Mouse (Mus musculus) granulocyte monocyte progenitor cell, adult 5-6 weeks (primary cell): ENCODE data around the gene Chmp4b. TPM values are rescaled to one million over a fixed set of nuclear protein-coding genes. Genes with fewer than 3 reads are reported as not detected.

Experiments used
- ATAC-seq: replicated peaks from 2 replicates; pipeline ENCODE4 v1.8.0; 2016; ENCODE audit warnings: mild to moderate bottlenecking, moderate TSS enrichment, inconsistent platforms; ENCODE audit not compliant: poor library complexity, severe bottlenecking
- total RNA-seq, 2 experiments: library from RNA; stranded (forward) in 1 of 2; stranded (reverse) in 1 of 2; fragments of 200-712, 200-1000 nt in 1 of 2; fragments of >200 nt in 1 of 2; fragmentation: Nextera tagmentation in 1 of 2; gene quantifications; 2 replicates each; pipeline ENCODE4 v1.2.3; 2014 to 2017

Gene Chmp4b
- total RNA-seq, 2 experiments from 2014 or later: 120 to 129 TPM

DNA sequence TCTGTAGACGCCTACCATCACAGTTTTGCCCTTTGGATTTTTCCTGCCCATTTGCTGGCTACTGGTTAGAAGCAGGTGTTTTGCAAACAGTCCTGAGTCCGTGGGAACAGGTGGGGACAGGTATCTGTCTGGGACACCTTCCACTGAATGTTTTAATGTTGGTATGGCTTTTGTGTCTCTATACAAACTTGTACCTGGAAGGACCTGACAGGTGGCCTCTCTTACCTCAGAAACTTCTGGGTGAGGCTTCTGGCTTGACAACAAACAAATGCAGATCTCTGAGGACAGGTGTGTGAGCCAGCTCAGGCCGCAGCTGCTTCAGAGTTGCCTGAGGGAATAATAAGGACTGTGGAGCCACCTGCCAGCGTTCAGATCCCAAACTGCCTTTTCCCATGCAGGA is 12.4 kb upstream of the Chmp4b start:
- no peak for ATAC-seq

DNA sequence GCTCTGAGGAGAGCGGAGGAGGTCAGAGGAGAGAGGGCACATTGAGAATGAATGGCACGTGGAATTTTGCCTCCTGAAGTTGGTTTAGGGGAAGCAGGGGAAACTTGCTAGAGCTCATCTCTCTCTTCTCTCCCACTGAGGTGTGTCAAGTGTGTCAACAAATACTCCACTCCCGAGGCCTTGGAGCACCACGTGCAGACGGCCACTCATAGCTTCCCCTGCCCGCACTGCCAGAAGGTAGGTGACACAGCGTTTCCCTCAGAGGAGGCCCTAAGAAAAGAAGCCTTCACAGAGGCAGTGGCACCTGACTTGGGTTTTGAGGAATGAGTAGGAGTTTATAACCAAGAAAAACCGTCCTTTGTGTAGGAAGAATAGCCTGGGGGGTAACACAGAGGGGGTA is 10.3 kb upstream of the Chmp4b start:
- ATAC-seq: no peak

DNA sequence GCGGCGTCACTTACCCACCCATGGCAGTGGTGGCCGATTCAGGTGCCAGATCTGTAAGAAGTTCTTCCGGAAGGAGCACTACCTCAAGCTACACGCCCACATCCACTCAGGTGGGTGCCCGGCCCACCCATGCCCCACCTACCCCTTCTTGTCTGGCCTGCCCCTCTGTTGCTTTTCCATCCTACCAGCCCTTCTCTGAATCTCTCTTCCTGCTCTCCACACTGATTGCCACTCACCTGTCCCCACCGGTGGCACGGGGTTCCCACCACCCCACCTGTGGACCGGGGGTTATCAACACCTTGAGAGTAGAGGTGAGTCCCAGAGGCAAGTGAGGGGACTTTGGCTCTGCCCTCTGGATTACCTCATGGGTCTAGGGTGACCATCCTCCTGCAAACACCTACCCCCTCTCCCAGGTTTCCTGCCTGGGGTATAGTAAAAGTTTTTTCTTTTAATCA is 9.5 kb upstream of the Chmp4b start:
- no peak for ATAC-seq

DNA sequence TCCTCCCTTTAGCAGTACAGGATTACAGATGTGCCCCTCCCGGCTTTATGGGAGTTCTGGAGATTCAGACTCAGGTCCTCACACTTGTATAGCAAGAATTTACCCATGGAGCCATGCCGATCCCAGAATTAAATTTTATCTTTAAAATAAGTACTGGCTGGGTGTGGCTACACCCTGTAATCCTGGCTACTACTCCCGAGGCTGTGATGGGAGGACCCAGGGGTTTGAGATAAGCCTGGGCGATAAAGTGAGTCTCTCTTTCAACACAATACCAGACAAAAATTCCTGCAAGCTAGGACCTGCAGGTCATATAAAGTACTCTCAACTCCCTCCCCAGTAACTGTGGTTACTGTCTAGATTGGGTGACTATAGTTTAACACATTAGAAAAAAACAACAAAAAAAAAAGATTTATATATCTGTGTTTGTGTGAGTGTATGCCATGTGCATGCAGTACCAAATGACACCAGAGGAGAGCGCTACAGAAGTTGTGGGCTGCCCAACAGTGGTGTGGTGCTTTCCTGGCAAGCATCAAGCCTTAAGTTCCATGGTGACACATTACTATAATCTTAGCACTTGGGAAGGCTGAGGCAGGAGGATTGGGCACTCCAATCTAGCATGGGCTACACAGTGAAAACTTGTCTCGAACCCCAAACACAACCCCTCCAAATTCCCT is 8.7 kb upstream of the Chmp4b start:
- no peak for ATAC-seq

DNA sequence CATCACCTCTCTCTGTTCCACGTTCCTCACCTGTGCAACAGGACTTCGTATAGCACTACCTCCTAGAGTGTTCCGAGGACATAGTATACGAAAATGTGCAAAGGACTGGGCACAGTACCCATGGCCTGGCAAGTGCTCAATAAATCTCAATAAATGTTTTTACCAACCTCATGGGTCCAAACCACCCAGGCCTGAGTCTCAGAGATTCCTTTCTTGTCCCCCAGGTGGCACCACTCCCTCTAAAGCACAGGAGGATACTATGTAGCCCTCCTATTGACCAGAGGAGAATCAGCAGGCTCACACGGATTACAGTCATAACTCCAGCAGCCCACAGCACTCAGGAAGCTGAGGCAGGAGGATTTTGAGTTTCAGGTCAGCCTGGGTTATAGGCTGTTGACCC is 4.9 kb upstream of the Chmp4b start:
- peak; percentile 65 for ATAC-seq

DNA sequence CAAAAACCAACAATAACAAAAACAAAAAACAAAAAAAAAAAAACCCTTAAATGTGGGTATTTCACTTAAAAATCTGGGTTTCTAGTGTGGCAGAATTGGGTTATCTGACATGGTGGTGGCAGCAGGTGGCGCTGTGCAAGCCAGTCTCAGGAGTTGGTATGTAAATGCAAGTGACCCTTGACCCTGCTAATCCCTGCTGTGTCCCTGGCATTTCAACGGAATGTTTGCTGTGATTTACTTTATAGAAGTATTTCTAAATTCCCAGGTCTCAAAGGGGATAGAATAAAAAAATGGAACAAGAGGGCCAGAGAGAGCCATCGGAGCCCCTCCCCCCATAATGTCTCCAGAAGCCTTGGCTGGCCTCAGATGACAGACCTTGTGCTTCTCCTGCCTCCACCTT is 3.4 kb upstream of the Chmp4b start:
- 0 out of 2 replicates have a peak, but pooled peaks have one; percentile 34 for ATAC-seq

DNA sequence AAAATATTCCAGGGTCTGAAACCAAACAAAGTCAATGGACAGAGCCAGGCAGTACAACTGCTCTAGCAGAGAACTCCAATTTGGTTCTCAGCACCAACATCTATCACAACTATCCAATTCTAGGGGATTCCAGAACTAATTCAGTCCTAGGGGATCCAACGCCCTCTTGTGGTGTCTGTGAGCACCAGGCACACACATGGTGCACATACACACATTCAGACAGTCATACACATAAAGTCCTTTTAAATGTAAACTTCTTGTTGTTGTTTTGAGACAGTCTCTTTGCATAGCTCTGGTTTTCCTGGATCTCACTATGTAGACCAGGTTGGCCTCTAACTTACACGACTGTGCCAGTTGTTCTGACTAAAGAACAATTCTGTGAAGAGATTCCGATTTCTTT is 1.1 kb upstream of the Chmp4b start:
- ATAC-seq: no peak

DNA sequence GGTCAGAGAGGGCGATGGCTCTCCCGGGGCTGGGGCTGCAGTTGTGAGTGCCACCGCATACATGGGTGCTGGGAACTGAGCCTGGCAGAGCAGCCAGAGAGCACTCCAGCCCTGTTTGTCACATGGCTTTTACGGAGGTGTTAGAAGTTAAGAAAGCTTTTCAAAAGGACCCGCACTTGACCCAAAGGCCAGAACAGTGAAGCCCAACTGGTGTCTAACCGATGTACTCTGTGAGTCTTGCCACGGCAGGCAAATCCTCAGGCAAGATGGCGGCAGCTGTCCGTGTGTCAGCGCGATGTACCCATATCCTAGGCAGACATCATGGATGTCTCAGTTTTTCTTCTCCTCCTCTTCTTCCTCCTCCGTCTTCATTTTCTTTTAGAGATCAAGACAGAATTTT is 3.5 kb downstream of the Chmp4b start:
- no peak for ATAC-seq

DNA sequence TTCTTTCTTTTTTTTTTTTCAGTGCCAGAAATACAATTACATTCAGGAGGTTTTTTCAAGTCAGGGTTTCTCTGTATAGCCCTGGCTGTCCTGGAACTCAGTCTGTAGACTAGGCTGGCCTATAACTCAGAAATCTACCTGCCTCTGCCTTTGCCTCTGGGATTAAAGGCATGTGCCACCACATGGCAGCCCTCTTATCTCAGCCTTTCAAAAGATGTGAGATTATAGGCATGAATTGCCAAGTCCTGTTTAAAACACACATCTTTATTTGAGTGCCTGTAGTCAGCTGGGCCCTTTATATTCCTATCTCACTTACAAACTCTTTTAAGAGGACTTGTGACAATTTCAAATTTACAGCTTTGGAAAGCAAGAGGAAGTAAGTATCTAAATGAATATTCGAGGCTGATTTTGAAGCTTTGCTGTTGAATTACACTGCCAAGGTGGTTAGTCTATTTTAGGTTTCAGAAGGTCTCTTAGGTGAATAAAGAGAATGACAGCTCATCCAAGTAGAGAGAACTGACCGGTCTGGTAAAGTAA is 4.4 kb downstream of the Chmp4b start:
- no peak for ATAC-seq

DNA sequence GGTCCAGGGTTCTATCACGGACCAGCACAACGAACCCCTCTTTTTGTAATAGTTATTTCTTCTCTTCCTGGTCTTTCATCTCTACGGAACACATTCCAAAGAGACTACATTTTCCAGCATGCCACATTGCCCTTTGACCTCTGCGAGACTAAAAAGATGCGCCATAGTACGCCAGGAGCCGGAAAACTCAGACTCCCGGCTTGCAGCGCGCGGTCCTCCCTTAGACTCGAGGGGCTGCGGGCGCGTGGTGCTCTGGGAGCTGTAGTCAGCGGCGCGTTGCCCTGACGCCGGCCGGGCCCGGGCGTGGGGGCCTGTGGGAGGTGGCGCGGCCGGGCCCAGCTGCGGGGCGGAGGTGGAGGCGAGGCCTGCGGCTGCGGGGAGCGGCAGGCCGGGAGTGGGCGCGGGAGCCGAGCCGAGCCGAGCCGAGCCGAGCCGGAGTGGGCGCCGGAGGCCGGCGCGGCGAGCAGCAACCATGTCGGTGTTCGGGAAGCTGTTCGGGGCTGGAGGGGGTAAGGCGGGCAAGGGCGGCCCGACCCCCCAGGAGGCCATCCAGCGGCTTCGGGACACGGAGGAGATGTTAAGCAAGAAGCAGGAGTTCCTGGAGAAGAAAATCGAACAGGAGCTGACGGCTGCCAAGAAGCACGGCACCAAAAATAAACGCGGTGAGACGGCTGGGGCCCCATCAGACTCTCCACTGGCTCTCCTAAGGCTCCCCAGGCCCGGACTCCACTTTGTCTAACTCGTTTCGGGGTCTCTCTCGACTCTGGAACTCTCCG is 5.4 kb downstream of the Chmp4b start:
- peak; percentile 82 for ATAC-seq

DNA sequence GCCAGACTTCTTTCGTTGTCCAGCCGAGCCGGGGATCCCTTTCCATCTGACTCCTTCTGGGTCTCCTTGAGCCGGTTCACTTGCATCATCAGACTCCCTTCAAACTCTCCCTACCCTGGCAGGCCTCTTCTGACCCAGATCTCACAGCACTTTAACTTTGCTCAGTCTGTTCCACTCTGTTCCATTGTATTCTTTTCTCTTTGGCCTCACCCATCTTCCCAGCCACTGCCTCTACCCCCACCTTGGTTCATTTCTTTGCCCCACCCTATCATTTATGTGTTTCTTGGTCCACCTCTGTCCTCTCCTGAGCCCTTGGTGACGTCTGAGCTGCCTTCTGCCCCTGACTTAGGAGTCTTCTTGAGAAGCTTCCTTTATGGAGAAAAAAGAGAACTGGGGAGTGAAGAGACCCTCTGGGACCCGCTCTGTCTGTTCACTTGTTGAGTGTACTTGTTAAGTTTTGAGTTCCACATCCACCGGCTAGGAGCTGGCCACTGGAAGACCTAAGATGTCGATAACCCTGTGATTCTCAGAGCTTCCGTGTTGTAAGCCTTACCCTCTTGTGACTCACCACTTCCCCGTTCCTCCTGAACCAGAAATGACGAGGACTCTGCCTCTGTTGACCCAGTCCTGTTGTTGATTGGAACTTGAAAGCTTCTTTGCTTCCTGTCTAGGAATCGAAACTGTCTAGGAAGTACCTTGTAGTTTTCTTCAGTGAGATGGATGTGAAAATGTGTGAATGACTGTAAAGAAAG is 6.2 kb downstream of the Chmp4b start:
- ATAC-seq: peak; percentile 80

DNA sequence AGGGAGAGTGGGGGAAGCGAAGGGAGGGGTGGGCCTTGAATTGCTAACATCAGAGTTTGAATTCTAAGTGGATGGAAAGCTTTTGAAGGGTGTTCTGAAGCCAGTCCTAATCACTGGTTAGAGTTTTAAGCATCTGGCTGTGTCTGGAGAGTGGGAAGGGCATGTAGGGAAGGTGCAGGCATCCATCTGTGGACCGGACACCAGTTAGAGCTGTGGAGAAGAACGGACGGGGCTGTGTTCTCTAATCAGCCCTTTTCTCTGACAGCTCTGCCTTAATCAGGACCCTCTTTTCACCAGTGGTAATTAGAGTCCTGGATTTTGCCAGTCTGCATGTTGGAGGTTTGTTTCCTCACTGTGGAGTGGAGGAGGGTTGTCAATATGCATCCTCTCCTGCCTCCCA is 7.6 kb downstream of the Chmp4b start:
- ATAC-seq: no peak

DNA sequence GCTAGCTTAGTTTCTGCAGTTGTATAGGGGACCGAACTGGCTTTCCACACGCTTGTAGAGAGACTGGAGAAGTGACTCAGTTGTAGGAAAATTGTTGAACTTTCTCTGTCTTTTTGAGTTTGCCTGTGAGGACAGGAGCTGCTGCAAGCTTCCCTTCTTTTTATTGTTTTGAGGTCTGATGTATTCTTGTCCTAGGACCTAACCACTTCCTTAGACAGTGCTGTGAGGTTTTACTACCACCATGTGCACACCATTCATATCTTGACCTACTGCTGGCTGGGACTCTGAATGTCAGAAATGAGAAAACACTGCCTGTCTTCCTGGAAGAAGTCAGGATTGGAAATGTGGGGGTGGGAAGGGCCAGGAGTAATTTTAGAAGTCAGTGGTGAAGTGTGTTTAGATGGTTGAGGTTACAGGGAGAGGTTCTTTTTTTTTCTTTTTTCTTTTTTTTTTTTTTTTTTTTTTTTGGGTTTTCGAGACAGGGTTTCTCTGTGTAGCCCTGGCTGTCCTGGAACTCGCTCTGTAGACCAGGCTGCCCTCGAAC is 8.1 kb downstream of the Chmp4b start:
- ATAC-seq: 0 out of 2 replicates have a peak, but pooled peaks have one; percentile 12

DNA sequence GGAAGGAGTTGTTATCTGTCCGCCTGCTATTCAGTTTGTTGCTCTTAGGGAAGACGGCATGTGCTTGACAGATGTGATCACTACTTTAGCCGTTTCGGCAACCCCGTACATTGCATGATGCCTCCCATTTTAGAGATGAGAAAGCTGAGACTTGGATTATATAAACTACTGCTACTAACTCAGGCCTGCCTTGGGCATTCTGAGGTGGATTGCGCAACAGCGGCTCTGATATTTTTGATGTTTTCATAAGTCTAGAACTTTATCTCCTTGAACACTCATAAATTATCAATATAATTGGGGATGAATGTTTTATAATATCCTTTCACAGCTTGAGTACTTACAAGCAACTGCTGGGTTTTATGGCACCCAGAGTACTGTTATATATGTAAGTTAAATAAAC is 17.2 kb downstream of the Chmp4b start:
- no peak for ATAC-seq

DNA sequence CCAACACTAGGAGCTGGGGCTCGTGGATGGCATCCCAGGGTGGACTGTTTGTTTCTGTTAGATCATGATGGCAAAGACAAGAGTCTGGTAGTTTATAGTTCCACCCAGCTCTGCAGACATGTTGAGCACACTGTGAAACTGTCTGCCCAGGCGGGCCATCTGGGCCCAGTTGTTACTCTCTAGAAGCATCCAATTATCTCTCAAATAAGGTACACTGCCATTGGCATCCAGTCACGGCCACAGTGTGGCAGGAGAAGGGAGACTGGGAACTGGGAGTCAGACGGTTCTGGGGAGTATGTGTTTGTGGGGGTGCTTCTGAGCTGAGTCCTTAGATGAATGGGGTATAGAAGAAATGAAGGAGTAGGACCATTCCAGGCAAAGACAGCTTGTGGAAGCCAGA is 18.6 kb downstream of the Chmp4b start:
- no peak for ATAC-seq

DNA sequence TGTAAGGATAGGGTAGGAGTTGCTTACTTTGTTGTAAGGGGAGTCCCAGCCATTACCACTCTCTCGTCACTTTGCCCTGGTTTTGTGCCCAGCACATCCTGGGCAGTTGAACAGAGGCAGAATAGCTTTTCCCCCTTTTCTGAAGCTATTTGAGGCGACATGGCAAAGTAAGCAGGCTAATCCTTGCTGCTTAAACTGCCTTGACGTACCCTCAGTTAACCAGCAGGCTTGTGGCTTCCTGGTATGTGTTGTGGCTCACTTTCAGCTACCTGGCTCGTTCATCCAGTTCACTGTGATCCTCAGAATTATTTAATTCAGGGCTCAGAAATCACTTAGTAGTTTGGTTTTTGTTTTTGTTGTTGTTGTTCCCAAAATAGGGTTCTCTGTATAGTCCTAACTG is 19.2 kb downstream of the Chmp4b start:
- no peak for ATAC-seq

DNA sequence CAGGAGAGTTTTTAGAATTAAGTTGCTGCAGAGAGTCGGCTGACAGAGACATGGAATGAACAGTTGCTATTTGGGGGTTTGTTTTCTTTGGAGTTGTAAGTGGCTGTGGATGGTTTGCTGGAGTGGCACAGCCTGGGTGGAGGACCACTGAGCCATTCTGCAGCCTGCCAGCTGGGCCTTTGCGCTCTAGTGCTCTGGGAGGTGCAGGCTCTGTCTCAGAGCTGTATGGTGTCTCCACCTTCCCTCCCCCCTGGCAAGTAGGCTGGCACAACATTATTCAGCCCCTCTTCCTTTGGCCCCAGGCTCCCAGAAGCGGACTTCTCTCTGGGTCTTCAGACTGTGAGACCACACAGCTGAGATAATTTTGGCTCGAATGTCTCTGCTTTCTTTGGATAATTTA is 22.5 kb downstream of the Chmp4b start:
- no peak for ATAC-seq

DNA sequence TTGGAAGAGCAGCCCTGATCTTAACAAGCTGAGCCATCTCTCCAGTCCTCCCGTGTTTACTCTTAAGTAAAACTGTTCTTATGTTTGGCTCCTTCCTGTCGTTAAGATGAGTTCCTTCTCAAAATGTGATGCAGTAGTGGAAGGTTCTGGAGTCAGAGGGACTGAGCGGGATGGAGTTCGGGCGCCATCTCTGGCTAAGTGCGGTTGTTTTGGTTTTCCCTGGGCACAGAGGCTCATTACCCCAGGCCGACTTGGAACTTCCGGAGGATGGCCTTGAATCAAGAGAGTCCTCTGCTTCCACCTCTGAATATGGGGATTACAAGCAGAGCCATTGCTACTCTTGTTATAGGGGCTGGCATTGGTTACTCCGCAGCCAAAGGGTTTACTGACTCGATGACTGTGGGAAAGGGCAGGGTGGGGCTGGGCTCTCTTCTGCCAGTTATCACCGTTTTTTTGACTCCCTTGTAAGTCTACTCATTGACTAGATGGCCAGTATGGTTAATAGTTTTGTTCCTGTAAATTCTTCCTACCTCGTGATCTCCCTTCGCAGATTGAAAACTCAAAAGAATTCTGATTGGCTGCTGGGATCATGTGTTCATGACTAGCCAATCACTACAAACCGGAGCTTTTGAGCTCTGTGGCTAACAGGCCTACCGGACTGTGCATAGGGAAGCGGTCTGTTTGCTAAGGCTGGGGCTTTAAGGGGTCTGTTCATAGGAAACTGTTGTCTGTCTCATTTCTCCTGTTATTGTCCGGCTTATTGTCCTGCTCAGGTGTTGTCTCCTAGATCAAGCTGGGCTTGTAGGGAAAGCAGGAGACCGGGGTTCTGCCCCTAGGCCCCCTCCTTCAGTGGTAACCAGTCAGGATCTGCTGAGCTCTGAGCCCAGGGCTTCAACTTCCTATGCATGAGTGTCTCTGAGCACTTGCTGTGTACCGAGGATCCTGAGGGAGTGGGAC is 25.4 kb downstream of the Chmp4b start:
- peak; percentile 80 for ATAC-seq

DNA sequence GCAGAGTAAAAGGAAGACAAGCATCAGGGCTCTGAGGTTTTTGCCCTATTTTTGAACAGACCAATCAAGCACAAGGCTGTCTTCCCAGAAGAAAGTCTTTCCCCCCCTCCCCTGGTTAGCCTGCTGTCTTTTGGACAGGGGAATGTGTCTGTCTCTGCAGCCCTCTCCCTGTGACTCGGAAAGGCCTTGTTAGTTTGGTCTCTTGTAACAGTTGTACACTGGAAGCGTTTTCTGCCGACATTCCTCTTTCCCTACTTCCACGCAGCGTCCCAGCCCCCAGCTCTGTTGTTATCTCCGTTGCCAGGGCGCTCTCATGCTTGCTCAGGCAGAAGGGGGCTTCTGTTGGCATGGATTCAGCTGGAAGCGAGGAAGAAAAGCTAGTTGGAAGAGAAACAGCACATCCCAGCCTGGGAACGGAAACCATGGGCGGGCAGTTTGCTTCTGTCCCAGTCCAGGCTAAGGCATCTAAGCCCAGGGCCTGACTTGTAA is 26.2 kb downstream of the Chmp4b start:
- ATAC-seq: no peak
